Mouse (Mus musculus) forebrain, embryonic 11.5 days (tissue): ENCODE measurements around the gene Rnf111. TPM values are rescaled to one million over a fixed set of nuclear protein-coding genes. Genes with fewer than 3 reads are reported as not detected.
"Not testable (repeated sequence)": the region's sequence is repeated elsewhere in the genome, so short reads cannot be mapped to it uniquely, and the experiment has no call there.

ENCODE experiments used
- ATAC-seq: fragments of 200-750 bp; cut with Nextera tagmentation; replicated peaks from 2 replicates; pipeline ENCODE4 v1.8.0; 2017; ENCODE audit warnings: moderate TSS enrichment; ENCODE audit not compliant: low FRiP score
- DNase-seq: peaks from one replicate; pipeline ENCODE4 v3.0.0-alpha.2; 2017; ENCODE audit warnings: low spot score
- H3K27ac ChIP-seq: fragments of 300-500 bp; sonication (generic); 2 replicates; pipeline ENCODE4 v1.5.1; 2014; ENCODE audit warnings: low read depth, low read length
- H3K27me3 ChIP-seq: fragments of 300-500 bp; sonication (generic); 2 replicates; pipeline ENCODE4 v1.6.1; 2014; ENCODE audit warnings: mild to moderate bottlenecking, low read length, mixed read lengths; ENCODE audit not compliant: control insufficient read depth, insufficient read depth
- H3K36me3 ChIP-seq: fragments of 300-500 bp; sonication (generic); 2 replicates; pipeline ENCODE4 v1.6.1; 2014; ENCODE audit warnings: mild to moderate bottlenecking, low read length, moderate library complexity, mixed read lengths; ENCODE audit not compliant: control insufficient read depth, insufficient read depth
- H3K4me1 ChIP-seq: fragments of 300-500 bp; sonication (generic); replicated peaks from 2 replicates; pipeline ENCODE4 v1.6.1; 2014; ENCODE audit warnings: low read length, mixed read lengths; ENCODE audit not compliant: control insufficient read depth, insufficient read depth
- H3K4me2 ChIP-seq: fragments of 300-500 bp; sonication (generic); 2 replicates; pipeline ENCODE4 v1.6.1; 2014; ENCODE audit warnings: low read depth, mild to moderate bottlenecking, low read length, moderate library complexity, mixed read lengths; ENCODE audit not compliant: severe bottlenecking
- H3K4me3 ChIP-seq: fragments of 300-500 bp; sonication (generic); 2 replicates; pipeline ENCODE4 v1.5.1; 2014; ENCODE audit warnings: low read depth, low read length
- H3K9ac ChIP-seq: fragments of 300-500 bp; sonication (generic); 2 replicates; pipeline ENCODE4 v1.6.1; 2014; ENCODE audit warnings: low read length
- H3K9me3 ChIP-seq: fragments of 300-500 bp; sonication (generic); 2 replicates; pipeline ENCODE4 v1.6.1; 2016; ENCODE audit warnings: low read length, mixed read lengths; ENCODE audit not compliant: control insufficient read depth
- WGBS: fragments of 180-500 bp; shearing (Covaris S2); extraction: QIAGEN DNeasy Blood & Tissue Kit; methylation state at CpG from one replicate; pipeline ENCODE4 v1.1.7; 2014; 5-methylcytosine and 5-hydroxymethylcytosine counted together
- polyA plus RNA-seq: library from polyadenylated mRNA; unstranded; fragments of >200 nt; fragmentation: Nextera tagmentation; extraction: Ambion mirVana; gene quantifications from 2 replicates; pipeline ENCODE4 v1.2.1, GENCODE M21; 2014

The Rnf111 gene
- polyA plus RNA-seq = 43.6 and 44.9 TPM in 2 replicates

DNA sequence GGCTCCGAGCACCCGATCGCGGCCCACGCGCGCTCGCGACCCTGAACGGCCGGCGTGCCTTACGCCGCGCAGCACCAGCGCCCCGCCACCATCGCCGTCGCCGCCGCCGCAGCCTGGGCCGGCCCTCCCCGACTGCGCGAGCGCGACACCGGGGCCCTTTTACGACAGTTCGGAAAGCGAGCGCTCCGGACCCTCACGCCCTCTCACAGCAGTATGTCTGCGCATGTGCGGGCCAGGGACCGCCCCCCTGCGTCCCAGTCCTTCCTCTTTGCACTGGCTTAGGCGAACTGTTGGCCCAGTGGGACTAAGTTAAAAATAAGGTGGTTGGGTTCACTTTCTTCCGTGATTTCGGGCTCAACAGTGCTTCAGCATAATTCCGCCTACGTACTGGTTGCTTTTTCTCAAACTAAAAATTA, at the start of gene Rnf111:
TSS of gene Rnf111 (minus strand) at position 100 of the 416 bp plus-strand sequence.
- Histone ChIP-seq H3K4me2 (peak within 1 kb of the TSS; percentile 58), H3K27me3 (no peaks in the 10 kb centered on the region), H3K4me3 (peak within 1 kb of the TSS; percentile 92), H3K4me1 (no peaks in the 10 kb centered on the region; the same call in 1 of the 2 replicates), H3K9me3 (no peaks in the 10 kb centered on the region), H3K36me3 (no peaks in the 10 kb centered on the region), H3K9ac (peak within 1 kb of the TSS; percentile 95), H3K27ac (peak within 1 kb of the TSS; percentile 96)
- WGBS = under 1% methylated on average over 43 of the region's 45 CpGs
- peak; percentile 98 for DNase-seq
- peak; percentile 97 for ATAC-seq

DNA sequence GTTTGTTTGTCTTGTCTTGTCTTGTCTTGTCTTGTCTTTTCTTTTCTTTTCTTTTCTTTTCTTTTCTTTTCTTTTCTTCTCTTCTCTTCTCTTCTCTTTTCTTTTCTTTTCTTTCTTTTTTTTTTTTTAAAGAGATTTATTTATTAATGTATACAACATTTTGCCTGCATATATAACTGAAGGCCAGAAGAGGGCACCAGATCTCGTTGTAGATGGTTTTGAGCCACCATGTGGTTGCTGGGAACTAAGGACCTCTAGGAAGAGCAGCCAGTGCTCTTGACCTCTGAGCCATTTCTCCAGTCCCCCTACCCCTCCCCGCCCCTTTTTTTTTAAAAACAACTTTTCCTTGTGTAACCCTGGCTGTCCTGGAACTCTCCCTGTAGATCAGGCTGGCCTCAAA, 48.7 kb upstream of the Rnf111 start:
- H3K4me3 ChIP-seq, ATAC-seq, H3K4me1 ChIP-seq, H3K4me2 ChIP-seq, H3K27ac ChIP-seq, H3K27me3 ChIP-seq, H3K9ac ChIP-seq, H3K36me3 ChIP-seq, H3K9me3 ChIP-seq, DNase-seq: not testable (repeated sequence)
- 92% methylated on average over 2 of the region's 2 CpGs for WGBS

DNA sequence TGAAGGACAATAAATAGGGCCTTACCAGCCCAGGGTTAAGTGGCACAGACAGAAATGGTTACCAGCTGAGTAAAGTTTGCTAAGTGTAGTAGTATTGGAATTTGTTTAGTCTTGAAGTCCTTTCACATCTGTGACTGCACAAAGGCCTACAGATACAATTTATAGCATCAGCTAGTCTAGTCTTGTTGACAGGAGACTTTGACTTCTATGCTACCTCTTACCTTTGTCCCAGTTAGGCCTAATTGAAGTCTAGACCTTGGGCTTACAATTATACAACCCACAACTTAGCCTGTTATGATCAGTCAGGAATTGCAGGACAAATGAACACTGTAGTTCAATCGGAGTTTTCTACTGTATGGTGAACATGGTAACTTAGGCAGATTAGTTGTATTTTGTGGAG, 48.0 kb upstream of the Rnf111 start:
- whole genome bisulfite sequencing = 89% methylated on average over 1 of the region's 1 CpGs
- H3K4me1 ChIP-seq = no peaks in the 10 kb centered on the region
- DNase-seq (no peak), ATAC-seq (no peak)
- H3K27ac ChIP-seq = no peak overlapping the region
- H3K4me3 ChIP-seq = no peak overlapping the region
- H3K9me3 ChIP-seq = peaks cover 3% of the 10 kb centered on the region; the same call in 1 of the 2 replicates
- no peak overlapping the region for H3K4me2 ChIP-seq
- H3K36me3 ChIP-seq = peaks cover 6% of the 10 kb centered on the region
- H3K27me3 ChIP-seq = no peaks in the 10 kb centered on the region
- no peak overlapping the region for H3K9ac ChIP-seq

GRCm38 (mm10) chr9:70548304-70548703, 44.8 kb upstream of the Rnf111 start:
- Histone ChIP-seq H3K9ac (no peak overlapping the region), H3K27me3 (no peaks in the 10 kb centered on the region), H3K4me2 (no peak overlapping the region), H3K36me3 (peaks cover 6% of the 10 kb centered on the region), H3K27ac (no peak overlapping the region), H3K4me1 (no peaks in the 10 kb centered on the region), H3K4me3 (no peak overlapping the region), H3K9me3 (peaks cover 3% of the 10 kb centered on the region; the same call in 1 of the 2 replicates)
- WGBS = 88% methylated on average over 4 of the region's 4 CpGs
- ATAC-seq (no peak), DNase-seq (no peak)

GRCm38 (mm10) chr9:70546576-70546975, 43.1 kb upstream of the Rnf111 start:
- not testable (repeated sequence) for H3K36me3 ChIP-seq, DNase-seq, H3K4me2 ChIP-seq, H3K9me3 ChIP-seq, H3K4me1 ChIP-seq, H3K27me3 ChIP-seq, ATAC-seq, H3K9ac ChIP-seq, H3K4me3 ChIP-seq, H3K27ac ChIP-seq
- WGBS = 98% methylated on average over 2 of the region's 3 CpGs

DNA sequence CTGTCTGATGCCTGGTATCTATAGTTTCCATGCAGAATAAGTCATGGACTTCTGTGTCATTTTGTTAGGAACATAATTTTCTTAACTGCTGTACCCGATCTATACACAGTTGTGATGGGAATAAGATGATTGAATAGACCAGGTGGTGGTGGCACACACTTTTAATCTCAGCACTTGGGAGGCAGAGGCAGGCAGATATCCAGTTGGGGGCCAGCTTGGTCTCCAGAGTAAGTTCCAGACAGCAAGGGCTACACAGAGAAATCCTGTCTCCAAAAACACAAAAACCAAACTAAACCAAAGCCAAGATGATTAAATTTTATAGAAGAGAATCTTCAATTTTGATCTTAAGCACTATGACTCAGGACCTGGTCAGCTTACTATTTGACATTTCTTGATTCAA, 41.3 kb upstream of the Rnf111 start:
- H3K27ac ChIP-seq = no peak overlapping the region
- H3K9ac ChIP-seq = no peak overlapping the region
- H3K36me3 ChIP-seq = no peaks in the 10 kb centered on the region
- ATAC-seq = no peak
- no peak for DNase-seq
- no peaks in the 10 kb centered on the region for H3K4me1 ChIP-seq
- no peaks in the 10 kb centered on the region for H3K27me3 ChIP-seq
- 71% methylated on average over 1 of the region's 1 CpGs for WGBS
- H3K4me3 ChIP-seq = no peak overlapping the region
- H3K9me3 ChIP-seq = no peaks in the 10 kb centered on the region
- no peak overlapping the region for H3K4me2 ChIP-seq

DNA sequence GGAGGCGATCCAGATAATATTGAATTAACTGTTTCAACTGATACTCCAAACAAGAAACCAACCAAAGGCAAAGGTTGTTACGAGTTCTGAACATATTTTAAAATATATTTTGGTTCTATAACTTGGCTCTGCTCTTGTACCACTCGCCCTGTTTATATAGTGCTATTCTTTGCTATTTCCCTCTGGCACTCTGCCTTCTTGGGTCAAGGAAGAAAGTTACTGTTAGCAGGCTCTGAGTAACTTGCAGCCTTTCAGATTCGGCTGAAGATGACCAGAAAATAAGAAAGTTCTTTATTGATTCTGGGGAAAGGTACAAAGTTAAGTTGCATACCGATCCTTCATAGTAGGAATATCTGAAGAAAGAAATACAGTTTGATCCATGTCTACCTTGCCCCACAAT, 40.5 kb upstream of the Rnf111 start:
- DNase-seq (no peak), ATAC-seq (no peak)
- H3K27ac ChIP-seq = no peak overlapping the region
- 72% methylated on average over 5 of the region's 5 CpGs for WGBS
- no peaks in the 10 kb centered on the region for H3K4me1 ChIP-seq
- no peaks in the 10 kb centered on the region for H3K36me3 ChIP-seq
- peak overlapping the region; percentile 87 for H3K4me3 ChIP-seq
- no peak overlapping the region; the same call in 1 of the 2 replicates for H3K9ac ChIP-seq
- no peaks in the 10 kb centered on the region for H3K27me3 ChIP-seq
- H3K9me3 ChIP-seq = no peaks in the 10 kb centered on the region
- peak overlapping the region; percentile 39 for H3K4me2 ChIP-seq

DNA sequence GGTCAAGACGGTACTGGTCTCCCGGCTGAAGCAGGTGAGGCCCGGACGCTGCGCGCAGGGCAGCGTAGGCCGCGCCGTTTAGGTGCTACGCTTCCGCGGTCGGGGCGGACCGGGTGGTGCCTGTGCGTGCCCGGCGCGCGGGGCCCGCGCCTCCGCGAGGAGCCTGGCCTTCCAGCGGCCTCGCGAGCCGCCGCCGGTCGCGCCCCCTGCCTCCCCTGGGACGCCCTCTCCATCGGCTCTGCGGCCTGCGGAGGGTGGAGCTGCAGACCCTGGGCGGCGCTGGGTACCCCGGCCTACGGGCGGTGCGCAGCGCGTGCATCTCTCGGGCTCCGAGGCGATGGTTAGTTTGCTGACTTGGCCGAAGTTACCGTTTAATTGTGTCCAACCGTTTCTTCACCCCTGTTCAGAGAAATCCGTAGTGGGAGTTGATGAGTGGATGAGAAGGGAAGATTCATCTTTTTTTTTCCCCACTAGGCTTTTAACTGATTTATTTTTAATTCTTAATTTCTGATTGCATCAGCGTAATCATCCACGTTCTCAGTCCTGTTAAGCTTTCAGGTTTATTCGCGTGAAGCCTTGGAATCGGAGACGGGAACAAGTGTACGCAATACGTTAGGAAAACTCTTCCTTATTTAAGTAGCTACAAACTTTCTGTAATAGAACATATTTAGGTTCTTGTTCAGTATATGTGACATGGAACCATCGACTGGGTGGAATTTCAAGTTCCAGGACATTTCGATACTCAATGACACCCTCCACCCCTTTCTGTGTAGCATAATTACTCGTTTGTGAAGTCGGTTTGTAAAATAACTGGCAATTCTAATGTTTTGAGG, 39.7 kb upstream of the Rnf111 start:
- H3K9ac ChIP-seq = peak overlapping the region; percentile 97
- WGBS = 2% methylated on average over 63 of the region's 64 CpGs

More for the DNA sequence above, 39.7 kb upstream of the Rnf111 start:
- H3K4me2 ChIP-seq = peak overlapping the region; percentile 39
- no peaks in the 10 kb centered on the region for H3K9me3 ChIP-seq
- H3K27ac ChIP-seq = peak overlapping the region; percentile 98
- H3K4me1 ChIP-seq = no peaks in the 10 kb centered on the region
- ATAC-seq = peak; percentile 76
- peak overlapping the region; percentile 87 for H3K4me3 ChIP-seq
- H3K36me3 ChIP-seq = no peaks in the 10 kb centered on the region
- H3K27me3 ChIP-seq = no peaks in the 10 kb centered on the region
- DNase-seq = peak; percentile 84
